Mouse (Mus musculus): Measurements from ENCODE around the gene Fignl1.

GRCm38 (mm10) chr11:11808820-11809403 is at the start of gene Fignl1:
- peak; percentile 29; the same call in 1 of the 2 replicates for TF ChIP-seq CTCF (IDR thresholded peaks at IDR 0.05; ENCODE audit: control insufficient read depth, insufficient read depth, low read length)
- TF ChIP-seq POLR2A (IDR thresholded peaks at IDR 0.05; ENCODE audit: borderline replicate concordance, control insufficient read depth, low read depth, low read length) = peak; percentile 92; the same call in 1 of the 2 replicates
